Mouse (Mus musculus): ENCODE measurements around the gene Tssk3. TPM values are rescaled to one million over a fixed set of nuclear protein-coding genes. Genes with fewer than 3 reads are reported as not detected.

Tssk3 gene
- total RNA-seq, 2 experiments from 2014 or later = not detected

GRCm38 (mm10) chr4:129450851-129451250 lies 40.0 kb downstream of the Tssk3 start:
- DNase-seq (ENCODE audit: low spot score in 2 of 2) = no peak

DNA sequence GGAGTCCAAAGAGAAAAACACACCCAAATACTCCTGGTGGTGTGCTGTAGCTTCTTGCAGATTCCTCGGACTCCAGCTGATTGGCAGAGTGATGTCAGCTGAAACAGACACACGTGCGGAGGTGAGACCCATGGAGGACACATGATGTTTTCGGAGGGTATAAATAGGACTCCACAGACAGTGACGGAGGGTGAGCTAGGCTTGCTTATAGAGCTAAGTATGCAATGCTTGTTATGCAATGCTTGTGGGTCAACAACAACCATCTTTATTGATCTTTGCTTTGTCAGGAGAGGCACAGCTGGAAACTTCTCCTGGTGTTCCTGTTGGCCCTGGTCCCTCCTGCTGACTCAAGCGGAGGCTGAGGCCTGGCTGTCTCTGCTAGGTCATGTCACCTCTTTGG lies 42.1 kb downstream of the Tssk3 start:
- DNase-seq (ENCODE audit: low spot score in 2 of 2) = no peak

- DNase-seq (ENCODE audit: low spot score in 2 of 2) = no peak
These were observed 42.9 kb downstream of the Tssk3 start for GRCm38 (mm10) chr4:129447778-129448563.

DNA sequence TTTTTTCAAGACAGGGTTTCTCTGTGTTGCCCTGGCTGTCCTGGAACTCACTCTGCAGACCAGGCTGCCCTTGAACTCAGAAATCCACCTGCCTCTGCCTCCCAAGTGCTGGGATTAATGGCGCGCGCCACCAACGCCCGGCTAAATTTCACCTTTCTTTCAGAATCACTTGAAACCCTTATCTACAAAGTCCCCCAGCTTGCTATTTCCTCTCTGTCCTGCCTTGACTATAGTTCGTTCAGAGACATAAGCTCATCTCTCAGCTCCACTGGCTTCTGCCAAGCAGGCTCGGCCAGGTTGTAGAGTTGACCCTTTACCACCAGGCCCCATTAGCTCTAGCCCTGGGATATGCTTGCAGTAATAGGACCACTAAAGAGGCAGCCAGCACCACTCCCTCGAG lies 43.5 kb downstream of the Tssk3 start:
- DNase-seq (ENCODE audit: low spot score in 2 of 2) = no peak

- DNase-seq (ENCODE audit: low spot score in 2 of 2) = no peak
These were observed 49.7 kb downstream of the Tssk3 start for GRCm38 (mm10) chr4:129441145-129441544.

GRCm38 (mm10) chr4:129440340-129441063 lies 50.3 kb downstream of the Tssk3 start, which contains the start of gene Zbtb8b:
TSS of gene Zbtb8b (minus strand) at chr4:129440853.
- no peak for DNase-seq (ENCODE audit: low spot score in 2 of 2)

Other genes starting within 250 kb of the Tssk3 start
- 10 to 100 TPM; 15.7 to 21.0 TPM for gene C77080, start 229.6 kb downstream of the Tssk3 start, total RNA-seq (2021)
- gene Sync, start 203.4 kb downstream of the Tssk3 start, total RNA-seq (2021) = 1 to 10 TPM; 3.8 to 4.4 TPM
- gene Rbbp4, start 155.7 kb downstream of the Tssk3 start, total RNA-seq (2021) = 100 to 1,000 TPM; 188 to 206 TPM
- gene Zbtb8os, start 155.3 kb downstream of the Tssk3 start, total RNA-seq (2021) = 10 to 100 TPM; 51.1 to 52.2 TPM
- 10 to 100 TPM; 12.2 to 14.0 TPM for gene Zbtb8a, start 112.9 kb downstream of the Tssk3 start, total RNA-seq (2021)
- 1 to 10 TPM; 1.1 TPM for gene Zbtb8b, start 50.2 kb downstream of the Tssk3 start, total RNA-seq (2021)
- gene Bsdc1, start 29.4 kb downstream of the Tssk3 start, total RNA-seq (2021) = 10 to 100 TPM; 55.4 TPM
- not detected for gene Fam229a, start 168 bp upstream of the Tssk3 start, total RNA-seq (2021)
- gene Marcksl1, start 22.6 kb upstream of the Tssk3 start, total RNA-seq (2021) = 100 to 1,000 TPM; 157 to 183 TPM
- 10 to 100 TPM; 74.9 to 84.8 TPM for gene Hdac1, start 51.7 kb upstream of the Tssk3 start, total RNA-seq (2021)
- gene Lck, start 82.6 kb upstream of the Tssk3 start, total RNA-seq (2021) = 1 to 10 TPM; 8.7 to 9.7 TPM
- 10 to 100 TPM; 30.9 to 33.5 TPM for gene Fam167b, start 87.5 kb upstream of the Tssk3 start, total RNA-seq (2021)
- gene Eif3i, start 109.6 kb upstream of the Tssk3 start, total RNA-seq (2021) = 100 to 1,000 TPM; 187 to 188 TPM
- gene Tmem234, start 109.6 kb upstream of the Tssk3 start, total RNA-seq (2021) = 100 to 1,000 TPM; 111 to 114 TPM
- gene Dcdc2b, start 123.2 kb upstream of the Tssk3 start, total RNA-seq (2021) = 1 to 10 TPM; 2.9 to 3.3 TPM
- gene Iqcc, start 128.1 kb upstream of the Tssk3 start, total RNA-seq (2021) = 10 to 100 TPM; 26.6 to 31.2 TPM
- 10 to 100 TPM; 61.5 to 62.6 TPM for gene Ccdc28b, start 132.9 kb upstream of the Tssk3 start, total RNA-seq (2021)
- 10 to 100 TPM; 73.6 to 79.8 TPM for gene Txlna, start 150.0 kb upstream of the Tssk3 start, total RNA-seq (2021)
- 10 to 100 TPM; 79.1 TPM for gene Kpna6, start 181.7 kb upstream of the Tssk3 start, total RNA-seq (2021)
- gene Tmem39b, start 205.8 kb upstream of the Tssk3 start, total RNA-seq (2021) = 10 to 100 TPM; 15.9 to 19.4 TPM